Mouse (Mus musculus) C2C12 (cell line): ENCODE results near the gene Rnft2. TPM values are rescaled to one million over a fixed set of nuclear protein-coding genes. Genes with fewer than 3 reads are reported as not detected.
A peak's percentile ranks its signal among the peaks of the same experiment; 100 is the strongest.

Experiments used
- H3K27me3 ChIP-seq: one replicate; pipeline ENCODE4 v1.6.1; 2011; ENCODE audit not compliant: control insufficient read depth, insufficient read depth, insufficient read length
- H3K36me3 ChIP-seq: one replicate; pipeline ENCODE4 v1.6.1; 2011; ENCODE audit not compliant: control insufficient read depth, insufficient read depth
- H3K4me3 ChIP-seq: one replicate; pipeline ENCODE4 v1.5.1; 2011; ENCODE audit warnings: mild to moderate bottlenecking, control low read depth; ENCODE audit not compliant: poor library complexity, insufficient read depth, severe bottlenecking
- H3K79me2 ChIP-seq: one replicate; pipeline ENCODE4 v1.6.1; 2011; ENCODE audit not compliant: control insufficient read depth, insufficient read depth
- H3K79me3 ChIP-seq: one replicate; pipeline ENCODE4 v1.6.1; 2011; ENCODE audit warnings: low read depth, control low read depth
- H3ac ChIP-seq: one replicate; pipeline ENCODE3; 2011; ENCODE audit warnings: low read depth; ENCODE audit not compliant: control insufficient read depth, insufficient read length
- CEBPB ChIP-seq: IDR thresholded peaks from one replicate; pipeline ENCODE4 v1.6.1; 2011; ENCODE audit warnings: low read depth, mild to moderate bottlenecking, control low read depth, moderate library complexity
- CTCF ChIP-seq: IDR thresholded peaks from one replicate; pipeline ENCODE4 v1.5.1; 2011; ENCODE audit not compliant: control insufficient read depth, insufficient read depth, insufficient read length
- FOSL1 ChIP-seq: IDR thresholded peaks from one replicate; pipeline ENCODE4 v1.8.0; 2011; ENCODE audit warnings: mild to moderate bottlenecking, low read length; ENCODE audit not compliant: poor library complexity, insufficient read depth, severe bottlenecking
- MAX ChIP-seq: IDR thresholded peaks from one replicate; pipeline ENCODE4 v1.6.1; 2011; ENCODE audit warnings: mild to moderate bottlenecking, control low read depth
- MYOD1 ChIP-seq: IDR thresholded peaks from one replicate; pipeline ENCODE4 v1.6.1; 2011; ENCODE audit warnings: low read depth; ENCODE audit not compliant: control insufficient read depth, insufficient read length
- MYOG ChIP-seq: IDR thresholded peaks from one replicate; pipeline ENCODE4 v1.6.1; 2011; ENCODE audit not compliant: control insufficient read depth, insufficient read length; ENCODE audit errors: extremely low read depth
- USF1 ChIP-seq: IDR thresholded peaks from one replicate; pipeline ENCODE4 v1.6.1; 2011; ENCODE audit warnings: low read depth, mild to moderate bottlenecking, control low read depth, moderate library complexity
- polyA plus RNA-seq: library from polyadenylated mRNA; unstranded; fragments of >200 nt; fragmentation: generic; extraction: Trizol; gene quantifications from one replicate; pipeline ENCODE4 v1.2.1, GENCODE M21; 2012; ENCODE audit warnings: missing spikeins

The Rnft2 gene
- polyA plus RNA-seq, 1 experiment = 1.1 TPM

- no peaks in the 10 kb centered on the region for H3K36me3 ChIP-seq
- H3K4me3 ChIP-seq = no peak overlapping the region
- H3K79me3 ChIP-seq = no peaks in the 10 kb centered on the region
- no peaks in the 10 kb centered on the region for H3K79me2 ChIP-seq
- TF ChIP-seq CTCF (no peak), CEBPB (no peak), MYOG (no peak), MAX (no peak), FOSL1 (no peak), MYOD1 (no peak), USF1 (no peak)
- peaks cover 24% of the 10 kb centered on the region for H3K27me3 ChIP-seq
- no peak overlapping the region for H3ac ChIP-seq
These were observed 84.2 kb downstream of the Rnft2 start for GRCm38 (mm10) chr5:118160691-118161090.

GRCm38 (mm10) chr5:118156976-118157375, 87.9 kb downstream of the Rnft2 start:
- Histone ChIP-seq H3K4me3 (no peak overlapping the region), H3K79me2 (peaks cover 33% of the 10 kb centered on the region), H3K36me3 (peaks cover 12% of the 10 kb centered on the region), H3K27me3 (no peaks in the 10 kb centered on the region), H3K79me3 (peaks cover 27% of the 10 kb centered on the region), H3ac (no peak overlapping the region)
- TF ChIP-seq MYOG = no peak
- no peak for TF ChIP-seq FOSL1
- TF ChIP-seq MAX = no peak
- TF ChIP-seq CEBPB = no peak
- TF ChIP-seq CTCF = no peak

- TF ChIP-seq MAX (no peak), CEBPB (no peak), CTCF (no peak), USF1 (no peak)
- Histone ChIP-seq H3K79me2 (peaks cover 47% of the 10 kb centered on the region), H3ac (no peak overlapping the region), H3K36me3 (peaks cover 21% of the 10 kb centered on the region), H3K27me3 (no peaks in the 10 kb centered on the region), H3K4me3 (peak overlapping the region; percentile 82), H3K79me3 (peaks cover 37% of the 10 kb centered on the region)
These were observed 89.4 kb downstream of the Rnft2 start for GRCm38 (mm10) chr5:118155565-118155947.

- peak within 1 kb of the TSS; percentile 82 for H3K4me3 ChIP-seq
- peak; percentile 79 for TF ChIP-seq MAX
- TF ChIP-seq CTCF = no peak
- peaks cover 53% of the 10 kb centered on the region for H3K79me2 ChIP-seq
- peaks cover 21% of the 10 kb centered on the region for H3K36me3 ChIP-seq
- H3K27me3 ChIP-seq = no peaks in the 10 kb centered on the region
- peak within 1 kb of the TSS; percentile 87 for H3ac ChIP-seq
- H3K79me3 ChIP-seq = peaks cover 43% of the 10 kb centered on the region
These were observed 89.9 kb downstream of the Rnft2 start, which contains the start of gene Fbxw8 for GRCm38 (mm10) chr5:118154839-118155564. Gene Fbxw8, minus strand, starts transcription at chr5:118155464.

- Histone ChIP-seq H3K79me3 (peaks cover 82% of the 10 kb centered on the region), H3ac (peak overlapping the region; percentile 8), H3K27me3 (no peaks in the 10 kb centered on the region), H3K79me2 (peaks cover 100% of the 10 kb centered on the region), H3K4me3 (no peak overlapping the region), H3K36me3 (peaks cover 21% of the 10 kb centered on the region)
- TF ChIP-seq MYOD1 (peak; percentile 99), FOSL1 (no peak)
These were observed 95.2 kb downstream of the Rnft2 start for GRCm38 (mm10) chr5:118149711-118150110.

GRCm38 (mm10) chr5:118147264-118147663, 97.7 kb downstream of the Rnft2 start:
- no peak for TF ChIP-seq CTCF
- no peak for TF ChIP-seq FOSL1
- TF ChIP-seq CEBPB = no peak
- no peak for TF ChIP-seq USF1
- no peak for TF ChIP-seq MAX
- TF ChIP-seq MYOD1 = no peak
- no peak for TF ChIP-seq MYOG
- Histone ChIP-seq H3K79me3 (peaks cover 61% of the 10 kb centered on the region), H3K79me2 (peaks cover 98% of the 10 kb centered on the region), H3ac (no peak overlapping the region), H3K27me3 (no peaks in the 10 kb centered on the region), H3K36me3 (peaks cover 12% of the 10 kb centered on the region), H3K4me3 (no peak overlapping the region)
